Mouse (Mus musculus) heart, embryonic 16.5 days (tissue): ENCODE measurements around the gene Tra2a. TPM values are rescaled to one million over a fixed set of nuclear protein-coding genes. Genes with fewer than 3 reads are reported as not detected.

Experiments used
- ATAC-seq: fragments of 200-750 bp; cut with Nextera tagmentation; replicated peaks from 2 replicates; pipeline ENCODE4 v1.8.0; 2017; ENCODE audit warnings: moderate number of reproducible peaks; ENCODE audit not compliant: insufficient read depth, low FRiP score; ENCODE audit errors: extremely low read depth
- H3K27ac ChIP-seq: fragments of 300-500 bp; sonication (generic); 2 replicates; pipeline ENCODE4 v1.5.1; 2014; ENCODE audit warnings: mild to moderate bottlenecking, low read length, control low read depth, moderate library complexity
- H3K27me3 ChIP-seq: fragments of 300-500 bp; sonication (generic); 2 replicates; pipeline ENCODE4 v1.6.1; 2014; ENCODE audit warnings: low read length, mixed read lengths; ENCODE audit not compliant: control insufficient read depth, insufficient read depth
- H3K36me3 ChIP-seq: fragments of 300-500 bp; sonication (generic); 2 replicates; pipeline ENCODE4 v1.6.1; 2014; ENCODE audit not compliant: control insufficient read depth, insufficient read depth
- H3K4me1 ChIP-seq: fragments of 300-500 bp; sonication (generic); 2 replicates; pipeline ENCODE4 v1.6.1; 2014; ENCODE audit warnings: low read length, mixed read lengths; ENCODE audit not compliant: control insufficient read depth, insufficient read depth
- H3K4me2 ChIP-seq: fragments of 300-500 bp; sonication (generic); 2 replicates; pipeline ENCODE4 v1.6.1; 2014; ENCODE audit warnings: low read depth, mild to moderate bottlenecking, control low read depth, low read length
- H3K4me3 ChIP-seq: fragments of 300-500 bp; sonication (generic); 2 replicates; pipeline ENCODE4 v1.5.1; 2014; ENCODE audit warnings: mild to moderate bottlenecking, control low read depth, low read length
- H3K9ac ChIP-seq: fragments of 300-500 bp; sonication (generic); 2 replicates; pipeline ENCODE4 v1.6.1; 2014; ENCODE audit warnings: low read length, control low read depth
- H3K9me3 ChIP-seq: fragments of 300-500 bp; sonication (generic); replicated peaks from 2 replicates; pipeline ENCODE4 v1.6.1; 2016; ENCODE audit warnings: low read length; ENCODE audit not compliant: control insufficient read depth
- WGBS: fragments of 180-500 bp; shearing (Covaris S2); extraction: QIAGEN DNeasy Blood & Tissue Kit; methylation state at CpG from one replicate; pipeline ENCODE4 v1.1.7; 2014; 5-methylcytosine and 5-hydroxymethylcytosine counted together
- polyA plus RNA-seq: library from polyadenylated mRNA; unstranded; fragments of >200 nt; fragmentation: Nextera tagmentation; extraction: Ambion mirVana; gene quantifications from 2 replicates; pipeline ENCODE4 v1.2.1, GENCODE M21; 2015

Gene Tra2a
- polyA plus RNA-seq, 1 experiment from 2014 or later = 69.8 TPM

- no peaks in the 10 kb centered on the region for H3K27me3 ChIP-seq
- H3K9ac ChIP-seq = no peak overlapping the region
- H3K4me3 ChIP-seq = no peak overlapping the region
- peaks cover 4% of the 10 kb centered on the region for H3K4me1 ChIP-seq
- no peak overlapping the region for H3K4me2 ChIP-seq
- 82% methylated on average over 3 of the region's 3 CpGs for WGBS
- H3K36me3 ChIP-seq = no peaks in the 10 kb centered on the region
- no peak overlapping the region for H3K27ac ChIP-seq
- ATAC-seq = no peak
- no peaks in the 10 kb centered on the region for H3K9me3 ChIP-seq
These were observed 38.1 kb downstream of the Tra2a start for GRCm38 (mm10) chr6:49225728-49226123.

DNA sequence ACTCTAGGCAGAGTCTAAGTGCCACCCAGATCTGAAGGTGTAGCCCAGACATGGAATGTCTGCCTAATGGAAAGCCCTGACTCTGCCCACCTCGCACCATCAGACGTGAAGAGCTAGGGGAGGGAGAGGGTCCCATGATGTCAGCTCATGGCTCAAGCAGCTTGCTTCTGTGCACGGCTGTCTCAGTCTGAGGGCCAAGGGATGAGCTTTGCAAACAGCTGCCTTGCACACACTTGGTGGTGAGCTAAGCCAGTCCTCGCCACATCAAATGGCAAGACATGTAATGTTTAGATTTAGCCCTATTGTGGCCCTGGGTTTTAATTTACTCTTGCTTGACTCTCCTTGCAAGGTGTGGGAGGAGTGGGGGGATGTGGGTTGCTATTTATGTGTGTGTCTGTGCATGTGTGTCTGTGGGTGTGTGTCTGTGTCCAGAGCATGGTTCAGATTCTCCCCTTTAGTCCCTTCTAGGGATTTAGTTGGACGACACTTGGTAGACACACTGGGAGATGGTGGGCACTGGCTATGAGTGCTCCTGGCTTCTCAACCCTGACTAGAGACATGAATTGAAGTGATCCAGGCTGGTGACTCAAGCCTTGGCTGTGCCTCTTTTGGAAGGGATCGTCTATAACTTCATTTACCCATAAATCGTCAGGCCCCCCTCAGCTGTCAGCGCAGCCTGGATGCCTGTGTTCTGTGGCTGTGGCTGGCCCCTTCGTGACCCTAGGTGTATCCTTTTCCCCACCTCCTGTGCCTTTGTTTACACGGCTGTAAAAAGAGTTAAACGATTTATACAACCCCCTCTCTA, 38.7 kb downstream of the Tra2a start:
- Histone ChIP-seq H3K4me1 (peaks cover 4% of the 10 kb centered on the region), H3K9me3 (no peaks in the 10 kb centered on the region), H3K9ac (no peak overlapping the region), H3K27ac (no peak overlapping the region), H3K36me3 (no peaks in the 10 kb centered on the region), H3K4me2 (no peak overlapping the region), H3K4me3 (no peak overlapping the region), H3K27me3 (no peaks in the 10 kb centered on the region)
- 60% methylated on average over 11 of the region's 11 CpGs for WGBS
- no peak for ATAC-seq

GRCm38 (mm10) chr6:49221906-49222305, 41.9 kb downstream of the Tra2a start:
- WGBS = 8% methylated on average over 7 of the region's 7 CpGs
- Histone ChIP-seq H3K9me3 (no peaks in the 10 kb centered on the region), H3K27me3 (no peaks in the 10 kb centered on the region), H3K9ac (peak overlapping the region; percentile 46), H3K4me2 (peak overlapping the region; percentile 29; the same call in 1 of the 2 replicates), H3K4me3 (0 out of 2 replicates have a peak overlapping the region, but pooled peaks have one; percentile 8), H3K36me3 (no peaks in the 10 kb centered on the region), H3K4me1 (peaks cover 7% of the 10 kb centered on the region), H3K27ac (no peak overlapping the region)
- no peak for ATAC-seq

DNA sequence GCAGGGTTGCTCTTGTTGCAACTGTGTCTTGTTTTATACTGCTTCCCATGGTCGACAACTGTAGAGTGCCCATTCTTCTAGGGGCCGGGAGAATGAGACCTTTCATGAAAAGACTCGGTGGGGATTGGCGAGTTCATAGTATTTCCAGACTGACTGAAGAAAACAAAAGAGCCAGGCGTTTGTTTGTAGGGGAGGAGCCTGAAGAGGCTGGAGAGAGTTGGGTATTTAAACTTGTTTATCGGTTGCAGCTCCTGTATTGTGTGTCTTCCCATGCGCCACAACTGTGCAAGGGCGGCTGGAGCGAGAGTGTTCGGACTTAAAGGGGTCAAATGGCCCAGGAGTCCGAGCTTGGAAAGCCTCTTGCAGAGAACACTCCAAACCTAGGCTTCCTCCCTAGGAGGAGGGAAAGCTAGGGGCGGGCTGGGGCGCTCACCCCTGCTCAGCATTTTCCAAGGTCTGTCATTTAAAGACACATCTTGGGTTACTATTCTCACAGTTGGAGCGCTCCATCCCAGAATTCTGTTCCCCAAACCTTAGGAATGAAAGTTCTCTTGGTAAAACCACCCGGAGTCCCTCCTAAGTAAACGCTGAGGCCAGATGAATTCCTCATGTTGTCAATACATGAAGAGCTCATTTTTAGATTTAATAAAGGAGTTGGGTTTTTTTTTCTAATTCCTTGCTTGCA, 43.8 kb downstream of the Tra2a start:
- H3K4me3 ChIP-seq = peak overlapping the region; percentile 40
- no peak for ATAC-seq
- 14% methylated on average over 16 of the region's 16 CpGs for WGBS
- peak overlapping the region; percentile 64 for H3K4me2 ChIP-seq
- peak overlapping the region; percentile 54 for H3K9ac ChIP-seq
- H3K36me3 ChIP-seq = no peaks in the 10 kb centered on the region
- H3K27ac ChIP-seq = no peak overlapping the region
- H3K4me1 ChIP-seq = peaks cover 7% of the 10 kb centered on the region
- H3K9me3 ChIP-seq = no peaks in the 10 kb centered on the region
- no peaks in the 10 kb centered on the region for H3K27me3 ChIP-seq

DNA sequence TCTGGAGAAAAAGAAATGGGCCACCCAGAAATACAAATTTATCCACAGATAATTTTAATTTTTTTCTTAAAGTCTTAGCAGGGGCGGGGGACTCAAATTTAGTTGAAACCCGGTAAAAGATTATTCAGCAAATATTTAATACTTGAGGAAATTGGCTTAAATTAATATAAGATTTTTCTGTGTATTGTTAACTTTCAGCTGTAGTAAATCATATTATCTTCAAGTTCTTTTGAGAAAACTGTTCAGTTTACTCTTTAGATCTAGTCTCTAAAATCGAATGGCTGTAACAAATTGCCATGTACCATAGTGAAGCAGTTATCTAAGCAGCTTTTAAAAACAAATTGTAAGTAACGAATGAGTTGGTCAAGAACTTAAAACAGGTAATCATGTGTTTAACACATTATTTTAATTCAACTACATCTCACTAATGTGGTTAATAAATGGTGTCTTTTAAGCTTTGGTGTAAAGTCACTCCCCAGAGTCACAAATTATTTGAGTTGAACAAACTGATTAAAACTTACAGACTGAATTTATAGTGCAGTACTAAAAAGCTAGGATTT, 44.8 kb downstream of the Tra2a start:
- ATAC-seq = no peak
- no peak overlapping the region for H3K4me3 ChIP-seq
- no peak overlapping the region for H3K27ac ChIP-seq

DNA sequence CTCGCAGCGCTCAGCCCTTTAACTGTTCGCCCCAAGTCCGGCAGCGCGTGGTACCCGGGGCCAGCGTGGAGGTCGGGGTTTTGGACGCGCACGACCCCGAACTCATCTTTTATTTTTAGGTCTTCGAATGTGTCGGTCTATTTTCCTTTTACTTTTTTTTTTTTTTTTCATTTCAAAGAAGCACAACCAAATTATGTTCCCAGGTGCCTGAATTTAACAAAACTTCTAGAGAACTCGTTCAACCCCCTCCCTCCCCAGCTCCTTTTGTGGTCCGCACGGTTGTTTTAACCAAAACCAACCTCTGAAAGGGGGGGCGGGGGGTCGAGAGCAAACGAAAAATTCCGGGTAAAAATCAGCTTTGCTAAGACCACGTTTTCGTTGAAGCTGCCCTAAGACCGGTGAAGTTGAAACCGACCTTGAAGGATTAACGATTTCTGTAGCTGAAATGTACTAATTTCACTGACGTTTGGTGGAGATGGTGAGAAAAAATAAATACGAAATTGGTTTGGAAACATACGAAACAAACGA, 45.5 kb downstream of the Tra2a start:
- Histone ChIP-seq H3K4me3 (peak overlapping the region; percentile 85), H3K4me1 (peaks cover 7% of the 10 kb centered on the region), H3K4me2 (peak overlapping the region; percentile 93), H3K9me3 (no peaks in the 10 kb centered on the region), H3K27ac (0 out of 2 replicates have a peak overlapping the region, but pooled peaks have one; percentile 5), H3K36me3 (no peaks in the 10 kb centered on the region), H3K9ac (peak overlapping the region; percentile 55), H3K27me3 (no peaks in the 10 kb centered on the region)
- WGBS = under 1% methylated on average over 31 of the region's 31 CpGs
- ATAC-seq = no peak

More for the DNA sequence above, 44.8 kb downstream of the Tra2a start:
- whole genome bisulfite sequencing = 38% methylated on average over 4 of the region's 4 CpGs
- peaks cover 7% of the 10 kb centered on the region for H3K4me1 ChIP-seq
- no peak overlapping the region for H3K4me2 ChIP-seq
- H3K9ac ChIP-seq = no peak overlapping the region
- no peaks in the 10 kb centered on the region for H3K36me3 ChIP-seq
- H3K27me3 ChIP-seq = no peaks in the 10 kb centered on the region
- no peaks in the 10 kb centered on the region for H3K9me3 ChIP-seq

GRCm38 (mm10) chr6:49217581-49218274, 46.1 kb downstream of the Tra2a start:
- Histone ChIP-seq H3K27me3 (no peaks in the 10 kb centered on the region), H3K9me3 (no peaks in the 10 kb centered on the region), H3K27ac (peak overlapping the region; percentile 91), H3K9ac (peak overlapping the region; percentile 86), H3K4me1 (peaks cover 13% of the 10 kb centered on the region), H3K4me2 (peak overlapping the region; percentile 93), H3K36me3 (no peaks in the 10 kb centered on the region), H3K4me3 (peak overlapping the region; percentile 85)
- WGBS = under 1% methylated on average over 56 of the region's 56 CpGs
- peak; percentile 87 for ATAC-seq

- Histone ChIP-seq H3K27ac (peak overlapping the region; percentile 91), H3K36me3 (no peaks in the 10 kb centered on the region), H3K4me1 (peaks cover 18% of the 10 kb centered on the region), H3K27me3 (no peaks in the 10 kb centered on the region), H3K4me3 (peak overlapping the region; percentile 85), H3K9ac (peak overlapping the region; percentile 86), H3K9me3 (no peaks in the 10 kb centered on the region), H3K4me2 (peak overlapping the region; percentile 93)
- ATAC-seq = no peak
- WGBS = 7% methylated on average over 11 of the region's 11 CpGs
These were observed 46.9 kb downstream of the Tra2a start for GRCm38 (mm10) chr6:49216811-49217542.
